Mouse (Mus musculus) right cerebral cortex, postnatal 25 days (tissue): ENCODE measurements at regions not wholly inside any gene's neighbourhood (a gene's known extent, or its start where the extent isn't known, plus 50 kb on each side); places are given as distances from the start of the nearest gene placed in this dataset.

Source experiments
- DNase-seq: peaks from one replicate; pipeline ENCODE4 v3.0.0; 2022

DNA sequence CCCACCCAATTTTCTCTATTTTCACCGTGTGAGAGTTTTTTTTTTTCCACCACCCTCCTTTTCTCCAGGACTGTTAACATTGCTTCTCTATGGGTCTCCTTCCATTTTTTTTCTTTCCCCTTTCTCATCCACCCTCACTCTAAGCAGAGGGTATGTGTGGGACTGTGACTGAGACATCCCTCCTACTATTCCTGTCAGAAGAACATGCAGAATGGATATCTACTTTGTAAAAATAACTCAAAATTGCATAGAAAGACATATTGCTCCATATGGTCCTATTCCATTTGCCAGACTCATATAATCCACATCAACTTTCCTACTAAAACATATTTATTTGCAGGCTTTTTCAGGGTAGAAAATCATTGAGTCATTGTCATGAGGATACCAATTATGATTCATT, 135.3 kb upstream of the Pabpc4l start:
- DNase-seq = peak; percentile 4

- no peak for DNase-seq
Observed at GRCm38 (mm10) chr3:46566636-46567235, 118.7 kb upstream of the Pabpc4l start.

- DNase-seq = no peak
Observed at GRCm38 (mm10) chr3:46553590-46553989, 105.6 kb upstream of the Pabpc4l start.

GRCm38 (mm10) chr3:46538660-46539059, 90.6 kb upstream of the Pabpc4l start:
- no peak for DNase-seq

DNA sequence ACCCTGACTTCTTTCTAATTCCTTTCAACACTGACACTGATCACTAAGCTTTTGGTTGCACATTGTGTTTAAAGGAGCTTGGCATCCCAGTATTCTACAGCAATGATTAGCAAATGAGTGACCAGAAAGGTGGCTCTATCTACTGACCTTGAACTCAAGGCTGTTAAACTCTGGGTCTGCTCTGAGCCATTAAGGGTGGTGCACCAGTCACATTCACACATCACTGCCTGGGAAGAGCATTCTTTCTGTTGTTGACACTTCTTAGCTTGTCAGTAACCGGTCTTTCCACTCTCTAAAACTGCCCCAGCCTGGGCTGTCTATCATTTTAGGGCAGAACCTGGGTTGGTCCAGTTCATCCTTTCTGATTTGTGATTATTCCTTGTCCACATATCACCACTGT, 63.1 kb upstream of the Pabpc4l start:
- DNase-seq = no peak

DNA sequence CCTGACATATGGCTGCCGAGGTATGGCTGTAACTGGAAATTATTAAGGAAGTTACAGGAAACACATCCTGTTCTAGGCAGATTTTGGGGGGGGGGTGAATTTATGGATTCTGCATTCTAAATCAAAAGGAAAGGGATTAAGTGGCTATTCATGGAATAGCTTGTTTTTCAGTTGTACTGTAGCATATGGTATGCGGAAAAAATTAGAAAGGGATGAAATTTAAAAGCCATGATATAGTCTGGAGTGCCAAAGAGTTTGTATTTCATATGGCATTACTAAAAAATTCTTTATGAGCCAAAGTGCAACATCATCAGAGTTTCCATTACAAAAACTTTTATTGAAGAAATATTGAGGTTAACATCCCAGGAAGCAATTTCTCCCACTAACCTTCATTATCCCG, 55.7 kb upstream of the Pabpc4l start:
- DNase-seq = no peak
